Mouse (Mus musculus): ENCODE measurements around the gene Chek2. TPM values are rescaled to one million over a fixed set of nuclear protein-coding genes. Genes with fewer than 3 reads are reported as not detected.

The Chek2 gene
- total RNA-seq (2014; rRNA removed) (3.2 and 27.2 TPM in 2 replicates), polyA plus RNA-seq (2015; fragmentation: Nextera tagmentation; extraction: Ambion mirVana) (1.9 and 2.6 TPM in 2 replicates)

DNA sequence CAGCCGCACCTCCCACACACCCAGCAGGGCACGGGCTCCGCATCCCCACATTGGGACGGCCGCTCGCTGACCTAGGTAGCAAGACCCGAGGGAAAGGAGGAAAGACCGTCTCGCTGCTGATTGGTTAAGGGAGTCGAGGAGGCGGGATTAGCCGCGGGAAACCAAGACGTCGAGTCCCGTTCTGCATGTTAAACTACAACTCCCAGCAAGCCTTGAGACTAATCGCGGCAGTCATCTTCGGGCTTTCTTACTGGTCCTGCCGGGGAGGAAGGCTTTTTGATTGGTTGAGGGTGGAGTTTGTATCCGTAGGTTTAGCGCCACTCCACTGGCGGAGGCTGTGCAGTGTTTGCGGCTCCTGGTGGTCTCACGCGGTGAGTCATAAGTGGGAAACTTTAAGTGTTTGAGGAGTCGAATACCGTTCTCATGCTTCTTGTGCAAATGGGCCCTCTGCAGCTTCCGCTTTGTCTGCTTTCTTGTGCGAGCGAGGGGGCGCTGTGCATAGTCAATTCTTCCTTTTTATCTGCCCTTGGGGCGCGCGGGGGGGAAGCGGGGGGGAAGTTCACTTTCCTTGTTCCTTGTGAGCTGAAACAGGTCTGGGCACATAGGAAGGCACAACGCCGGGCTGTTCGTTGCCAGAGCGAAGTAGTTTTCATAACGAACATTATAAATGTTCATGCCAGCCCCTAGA, at the start of gene Chek2, which contains the start of gene Hscb:
TSS of gene Chek2 (plus strand) at position 302 of the 688 bp plus-strand sequence.
TSS of gene Hscb (minus strand) at position 100 of the 688 bp plus-strand sequence.
- Histone ChIP-seq H3K36me3 (ENCODE audit: insufficient read depth, low read length) (no peaks in the 10 kb centered on the region), H3K4me1 (ENCODE audit: insufficient read depth, low read length) (0 out of 2 replicates have a peak, but pooled peaks cover 3% of the 10 kb centered on the region), H3K9me3 (ENCODE audit: low read length) (no peaks in the 10 kb centered on the region), H3K4me2 (ENCODE audit: low read depth, low read length, poor library complexity, severe bottlenecking) (peak within 1 kb of the TSS; percentile 89), H3K9ac (replicated peaks; ENCODE audit: low read length, poor library complexity, severe bottlenecking) (peak within 1 kb of the TSS; percentile 60), H3K27me3 (ENCODE audit: insufficient read depth, low read length) (no peaks in the 10 kb centered on the region), H3K27ac (ENCODE audit: low read depth, low read length) (peak within 1 kb of the TSS; percentile 52), H3K4me3 (ENCODE audit: low read depth, low read length) (peak within 1 kb of the TSS; percentile 66)
- peak; percentile 98 for ATAC-seq (ENCODE audit: low FRiP score)
- under 1% methylated on average over 41 of the region's 41 CpGs for WGBS
- peak; percentile 99 for DNase-seq (ENCODE audit: low spot score)
- TF ChIP-seq CTCF (IDR thresholded peaks at IDR 0.05): peak; percentile 72

DNA sequence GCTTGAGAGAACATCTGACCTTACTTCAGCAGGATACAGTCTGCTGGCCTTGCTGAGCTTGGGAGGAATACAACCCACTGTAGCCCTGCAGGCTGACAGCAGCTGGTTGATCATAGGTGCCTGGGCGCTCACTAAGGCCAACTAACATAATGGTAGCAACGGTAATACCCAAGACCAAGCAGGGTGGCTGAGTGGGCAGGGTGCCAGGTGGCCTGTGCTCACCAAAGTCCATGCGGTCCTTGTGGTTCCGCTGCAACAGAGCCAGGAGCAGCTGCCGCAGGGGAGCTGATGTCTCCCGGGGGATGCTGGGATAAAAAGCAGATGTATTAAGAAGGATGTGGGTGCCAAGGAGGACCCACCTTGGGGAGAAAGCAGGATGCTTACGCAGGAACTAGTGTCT, 45.4 kb upstream of the Chek2 start:
- 90% methylated on average over 7 of the region's 7 CpGs for WGBS
- Histone ChIP-seq H3K27ac (ENCODE audit: low read depth, low read length) (no peak overlapping the region), H3K27me3 (ENCODE audit: insufficient read depth, low read length) (no peaks in the 10 kb centered on the region), H3K9me3 (ENCODE audit: low read length) (no peaks in the 10 kb centered on the region), H3K4me3 (ENCODE audit: low read depth, low read length) (no peak overlapping the region), H3K4me1 (ENCODE audit: insufficient read depth, low read length) (no peaks in the 10 kb centered on the region), H3K4me2 (ENCODE audit: low read depth, low read length, poor library complexity, severe bottlenecking) (no peak overlapping the region), H3K36me3 (ENCODE audit: insufficient read depth, low read length) (peaks cover 87% of the 10 kb centered on the region), H3K9ac (replicated peaks; ENCODE audit: low read length, poor library complexity, severe bottlenecking) (no peak overlapping the region)
- ATAC-seq (ENCODE audit: low FRiP score): no peak
- no peak for TF ChIP-seq CTCF (IDR thresholded peaks at IDR 0.05)
- no peak for DNase-seq (ENCODE audit: low spot score)

DNA sequence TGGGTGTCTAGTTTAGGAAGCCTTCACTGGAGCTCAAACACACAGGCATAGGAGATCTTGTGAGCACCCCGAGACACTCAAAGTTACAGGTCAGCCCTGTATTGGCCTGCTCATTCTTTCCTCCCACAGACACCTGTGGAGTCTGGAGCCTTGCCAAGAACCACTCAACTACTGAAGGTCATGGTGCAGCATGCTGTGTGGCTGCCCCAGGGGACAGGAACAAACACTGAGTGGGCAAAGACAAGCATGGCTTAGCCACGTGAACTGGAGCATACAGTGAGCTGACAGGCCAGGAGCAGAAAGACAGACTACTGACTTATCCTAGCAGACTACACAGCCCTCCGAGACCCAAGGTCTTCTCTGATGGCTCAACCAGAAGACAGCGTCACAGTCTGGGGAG, 42.1 kb upstream of the Chek2 start:
- H3K9me3 ChIP-seq (ENCODE audit: low read length): no peaks in the 10 kb centered on the region
- H3K4me2 ChIP-seq (ENCODE audit: low read depth, low read length, poor library complexity, severe bottlenecking): no peak overlapping the region
- no peak overlapping the region for H3K27ac ChIP-seq (ENCODE audit: low read depth, low read length)
- no peak overlapping the region for H3K9ac ChIP-seq (replicated peaks; ENCODE audit: low read length, poor library complexity, severe bottlenecking)
- 64% methylated on average over 4 of the region's 4 CpGs for WGBS
- ATAC-seq (ENCODE audit: low FRiP score) (no peak), DNase-seq (ENCODE audit: low spot score) (no peak)
- peaks cover 73% of the 10 kb centered on the region for H3K36me3 ChIP-seq (ENCODE audit: insufficient read depth, low read length)
- H3K4me1 ChIP-seq (ENCODE audit: insufficient read depth, low read length): no peaks in the 10 kb centered on the region
- no peaks in the 10 kb centered on the region for H3K27me3 ChIP-seq (ENCODE audit: insufficient read depth, low read length)
- H3K4me3 ChIP-seq (ENCODE audit: low read depth, low read length): no peak overlapping the region
- no peak for TF ChIP-seq CTCF (IDR thresholded peaks at IDR 0.05)

DNA sequence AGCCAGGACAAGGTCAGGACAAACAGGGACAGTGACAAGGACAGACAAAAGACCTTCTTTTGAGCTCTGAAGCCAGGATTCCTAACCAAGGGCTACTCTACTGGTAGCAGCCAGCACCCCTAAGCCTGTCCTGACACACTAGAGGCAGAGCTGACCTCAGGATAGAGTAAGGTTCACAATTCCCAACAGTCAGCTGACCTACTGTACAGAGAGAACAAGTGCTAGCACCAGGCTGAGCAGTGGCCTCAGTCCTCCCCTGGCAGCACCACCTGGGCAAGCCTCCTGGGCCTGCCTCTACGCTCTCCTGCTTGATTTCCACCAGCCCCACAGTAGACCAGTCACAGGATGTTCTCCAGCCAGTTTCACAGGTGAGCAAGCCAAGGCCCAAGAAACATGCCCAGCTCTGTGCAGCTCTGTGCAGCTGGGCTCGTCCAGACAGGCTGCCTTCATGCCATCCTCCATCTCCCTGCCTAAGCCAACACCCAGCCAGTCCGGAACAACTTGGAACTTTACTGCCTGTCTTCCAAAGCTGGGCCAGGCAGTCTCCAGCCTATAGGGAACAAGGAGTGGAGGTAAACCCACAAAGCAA, 38.6 kb upstream of the Chek2 start:
- DNase-seq (ENCODE audit: low spot score) (no peak), ATAC-seq (ENCODE audit: low FRiP score) (no peak)
- Histone ChIP-seq H3K4me2 (ENCODE audit: low read depth, low read length, poor library complexity, severe bottlenecking) (no peak overlapping the region), H3K4me1 (ENCODE audit: insufficient read depth, low read length) (no peaks in the 10 kb centered on the region), H3K27me3 (ENCODE audit: insufficient read depth, low read length) (no peaks in the 10 kb centered on the region), H3K9ac (replicated peaks; ENCODE audit: low read length, poor library complexity, severe bottlenecking) (no peak overlapping the region), H3K27ac (ENCODE audit: low read depth, low read length) (no peak overlapping the region), H3K4me3 (ENCODE audit: low read depth, low read length) (no peak overlapping the region), H3K9me3 (ENCODE audit: low read length) (no peaks in the 10 kb centered on the region), H3K36me3 (ENCODE audit: insufficient read depth, low read length) (peaks cover 42% of the 10 kb centered on the region)
- 92% methylated on average over 3 of the region's 3 CpGs for WGBS
- TF ChIP-seq CTCF (IDR thresholded peaks at IDR 0.05): no peak

DNA sequence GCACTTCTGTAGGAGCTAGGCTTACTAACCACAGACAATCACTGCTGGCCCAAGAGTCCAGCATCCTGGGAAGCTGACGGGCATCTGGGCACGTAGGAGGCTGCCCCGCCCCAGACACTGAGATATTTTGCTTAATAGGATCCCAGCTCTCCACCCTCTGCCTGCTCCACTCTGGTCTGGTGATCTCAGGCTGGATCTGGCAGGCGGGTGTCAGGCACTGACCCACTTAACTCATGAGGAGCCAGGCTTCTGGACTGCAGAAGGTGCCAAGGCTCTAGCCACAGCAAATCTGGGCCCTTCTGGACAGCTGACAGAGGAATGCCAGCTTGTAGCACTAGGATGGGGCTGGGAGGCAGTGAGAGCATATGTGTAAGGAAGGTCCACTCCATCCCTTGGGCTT, 37.6 kb upstream of the Chek2 start:
- DNase-seq (ENCODE audit: low spot score): peak; percentile 18
- Histone ChIP-seq H3K27ac (ENCODE audit: low read depth, low read length) (no peak overlapping the region), H3K9ac (replicated peaks; ENCODE audit: low read length, poor library complexity, severe bottlenecking) (no peak overlapping the region), H3K4me3 (ENCODE audit: low read depth, low read length) (no peak overlapping the region), H3K9me3 (ENCODE audit: low read length) (no peaks in the 10 kb centered on the region), H3K4me2 (ENCODE audit: low read depth, low read length, poor library complexity, severe bottlenecking) (no peak overlapping the region), H3K27me3 (ENCODE audit: insufficient read depth, low read length) (no peaks in the 10 kb centered on the region), H3K36me3 (ENCODE audit: insufficient read depth, low read length) (peaks cover 34% of the 10 kb centered on the region), H3K4me1 (ENCODE audit: insufficient read depth, low read length) (no peaks in the 10 kb centered on the region; the same call in 1 of the 2 replicates)
- ATAC-seq (ENCODE audit: low FRiP score): no peak
- TF ChIP-seq CTCF (IDR thresholded peaks at IDR 0.05): no peak
- WGBS: 89% methylated on average over 4 of the region's 4 CpGs

DNA sequence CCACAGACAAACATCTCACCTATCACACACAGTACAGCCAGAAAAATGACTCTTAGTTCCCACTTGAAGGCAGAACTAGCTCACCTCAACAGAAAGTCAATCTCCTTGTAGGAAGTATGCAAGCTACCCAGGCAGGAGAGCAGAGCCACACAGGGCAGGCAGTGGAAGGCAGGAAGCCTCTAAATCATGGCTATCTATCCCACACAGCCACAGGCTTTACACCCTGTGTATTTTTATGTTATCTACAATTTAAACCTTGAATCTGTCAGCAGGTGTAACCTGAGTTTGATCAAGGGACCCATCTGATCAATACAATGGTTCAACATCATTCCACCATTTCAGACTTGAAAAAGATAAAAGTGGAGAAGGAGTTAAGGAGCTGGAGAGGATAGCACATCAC, 37.0 kb upstream of the Chek2 start:
- DNase-seq (ENCODE audit: low spot score) (no peak), ATAC-seq (ENCODE audit: low FRiP score) (no peak)

More for the DNA sequence above, 37.0 kb upstream of the Chek2 start:
- H3K9ac ChIP-seq (replicated peaks; ENCODE audit: low read length, poor library complexity, severe bottlenecking): no peak overlapping the region
- TF ChIP-seq CTCF (IDR thresholded peaks at IDR 0.05): no peak
- peaks cover 28% of the 10 kb centered on the region for H3K36me3 ChIP-seq (ENCODE audit: insufficient read depth, low read length)
- peaks cover 4% of the 10 kb centered on the region; the same call in 1 of the 2 replicates for H3K4me1 ChIP-seq (ENCODE audit: insufficient read depth, low read length)
- no peaks in the 10 kb centered on the region for H3K9me3 ChIP-seq (ENCODE audit: low read length)
- no peak overlapping the region for H3K27ac ChIP-seq (ENCODE audit: low read depth, low read length)
- no peak overlapping the region for H3K4me3 ChIP-seq (ENCODE audit: low read depth, low read length)
- H3K4me2 ChIP-seq (ENCODE audit: low read depth, low read length, poor library complexity, severe bottlenecking): no peak overlapping the region
- H3K27me3 ChIP-seq (ENCODE audit: insufficient read depth, low read length): no peaks in the 10 kb centered on the region
